Mouse (Mus musculus): ENCODE measurements around the gene Grap. TPM values are rescaled to one million over a fixed set of nuclear protein-coding genes. Genes with fewer than 3 reads are reported as not detected.
A peak's percentile ranks its signal among the peaks of the same experiment; 100 is the strongest.
"Not testable (repeated sequence)": the region's sequence is repeated elsewhere in the genome, so short reads cannot be mapped to it uniquely, and the experiment has no call there.

The Grap gene
- polyA plus RNA-seq, 1 experiment from 2014 or later = 14.5 TPM

DNA sequence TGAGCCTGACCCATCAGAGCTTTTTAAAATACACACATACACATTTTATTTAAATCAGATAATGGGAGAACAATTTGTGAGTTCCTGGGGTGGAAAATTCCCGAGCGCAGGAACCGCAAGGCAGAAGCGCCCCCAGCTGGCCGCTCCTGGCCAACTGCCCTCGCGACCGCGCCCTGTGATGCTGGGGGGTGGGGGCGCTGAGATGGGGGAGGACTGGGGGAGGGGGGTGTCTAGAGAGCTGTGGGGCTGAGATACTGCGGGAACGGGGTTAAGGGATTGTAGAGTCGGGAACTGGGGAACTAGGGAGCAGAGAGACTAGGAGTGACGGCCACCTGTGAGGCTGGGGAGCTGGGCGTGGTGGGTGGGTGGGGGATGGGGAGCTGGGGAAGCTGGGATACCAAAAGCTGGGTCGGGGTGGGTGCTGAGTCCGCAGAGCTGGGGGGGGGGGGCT lies 33.2 kb upstream of the Grap start:
- H3K36me3 ChIP-seq = no peaks in the 10 kb centered on the region
- H3K9me3 ChIP-seq = no peaks in the 10 kb centered on the region
- H3K27me3 ChIP-seq = no peaks in the 10 kb centered on the region
- H3K4me2 ChIP-seq = peak overlapping the region; percentile 64
- 2% methylated on average over 17 of the region's 17 CpGs for WGBS
- peaks cover 35% of the 10 kb centered on the region for H3K4me1 ChIP-seq
- peak overlapping the region; percentile 79 for H3K27ac ChIP-seq
- peak; percentile 60; the same call in 1 of the 2 replicates for ATAC-seq (ENCODE audit: insufficient number of reproducible peaks, low FRiP score, low TSS enrichment, low read depth)
- peak overlapping the region; percentile 48; the same call in 1 of the 2 replicates for H3K9ac ChIP-seq
- H3K4me3 ChIP-seq = peak overlapping the region; percentile 40

DNA sequence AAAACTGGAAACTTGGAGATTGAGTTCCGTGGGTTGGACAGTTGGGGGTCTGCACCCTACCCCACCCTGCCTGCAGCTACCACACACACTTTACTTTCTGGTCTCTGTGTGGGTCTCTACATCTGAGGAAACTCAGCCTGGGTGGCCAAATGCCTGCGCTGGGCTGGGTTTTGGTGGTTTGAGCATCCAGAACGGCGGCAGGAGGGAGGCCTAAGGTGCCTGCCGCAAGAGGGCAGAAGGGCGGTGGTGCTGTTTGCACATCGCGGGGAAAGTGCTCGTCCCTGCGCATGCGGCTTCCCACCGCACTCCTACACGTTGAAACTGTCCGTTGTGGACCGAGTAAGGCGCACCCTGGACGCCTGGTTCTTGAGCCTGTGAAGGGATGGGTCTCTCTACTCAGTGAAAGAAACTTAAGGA lies 32.8 kb upstream of the Grap start:
- Histone ChIP-seq H3K27ac (peak overlapping the region; percentile 79), H3K4me1 (peaks cover 35% of the 10 kb centered on the region), H3K27me3 (no peaks in the 10 kb centered on the region), H3K36me3 (no peaks in the 10 kb centered on the region), H3K4me2 (peak overlapping the region; percentile 64), H3K4me3 (peak overlapping the region; percentile 40), H3K9me3 (no peaks in the 10 kb centered on the region), H3K9ac (peak overlapping the region; percentile 48)
- WGBS = 0% methylated on average over 17 of the region's 17 CpGs
- peak; percentile 56 for ATAC-seq (ENCODE audit: insufficient number of reproducible peaks, low FRiP score, low TSS enrichment, low read depth)

DNA sequence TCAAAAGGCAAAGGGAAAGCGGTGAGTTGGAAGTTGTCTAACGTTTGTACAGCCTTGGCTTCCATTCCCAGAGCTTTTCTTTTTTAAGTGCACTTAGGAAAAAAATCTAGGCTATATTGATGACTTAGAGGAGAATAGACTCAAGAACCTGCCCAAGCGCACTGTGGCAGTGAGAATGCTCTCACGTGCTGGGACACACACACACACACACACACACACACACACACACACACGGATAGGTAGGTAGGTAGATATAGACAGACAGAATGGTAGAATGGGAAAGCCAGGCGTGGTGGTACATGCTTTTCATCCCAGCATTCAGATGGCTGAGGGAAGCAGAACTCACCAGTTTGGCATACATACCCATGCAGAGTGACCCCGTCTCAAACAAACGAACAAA lies 32.3 kb upstream of the Grap start:
- H3K27ac ChIP-seq = peak overlapping the region; percentile 79; the same call in 1 of the 2 replicates
- no peaks in the 10 kb centered on the region for H3K36me3 ChIP-seq
- H3K4me1 ChIP-seq = peaks cover 32% of the 10 kb centered on the region
- peak overlapping the region; percentile 48; the same call in 1 of the 2 replicates for H3K9ac ChIP-seq
- no peaks in the 10 kb centered on the region for H3K27me3 ChIP-seq
- peak overlapping the region; percentile 64 for H3K4me2 ChIP-seq
- H3K4me3 ChIP-seq = peak overlapping the region; percentile 40
- no peaks in the 10 kb centered on the region for H3K9me3 ChIP-seq
- ATAC-seq (ENCODE audit: insufficient number of reproducible peaks, low FRiP score, low TSS enrichment, low read depth) = no peak
- WGBS = 57% methylated on average over 8 of the region's 8 CpGs

DNA sequence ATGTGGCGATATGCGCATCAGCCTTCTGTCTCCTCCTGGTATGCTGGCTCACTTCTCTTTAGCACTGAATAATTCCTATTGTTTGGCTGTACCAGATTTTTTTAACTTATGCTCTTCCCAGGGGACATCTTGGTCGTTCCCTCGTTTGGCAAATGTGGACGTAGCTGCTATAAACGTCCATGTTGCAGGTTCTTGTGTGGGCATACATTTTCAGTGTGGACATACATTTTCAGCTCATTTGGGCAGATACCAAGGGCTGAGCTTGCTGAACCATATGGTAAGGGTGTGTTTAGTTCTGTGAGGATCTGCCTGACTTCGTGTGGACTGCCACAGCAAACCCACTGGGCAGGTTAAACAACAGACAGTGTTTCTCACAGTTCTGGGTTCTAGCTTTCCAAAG lies 27.9 kb upstream of the Grap start:
- H3K4me3 ChIP-seq = no peak overlapping the region
- ATAC-seq (ENCODE audit: insufficient number of reproducible peaks, low FRiP score, low TSS enrichment, low read depth) = no peak
- 69% methylated on average over 7 of the region's 7 CpGs for whole genome bisulfite sequencing
- no peaks in the 10 kb centered on the region for H3K36me3 ChIP-seq
- no peak overlapping the region for H3K9ac ChIP-seq
- H3K4me1 ChIP-seq = peaks cover 4% of the 10 kb centered on the region
- H3K27me3 ChIP-seq = no peaks in the 10 kb centered on the region
- H3K9me3 ChIP-seq = no peaks in the 10 kb centered on the region
- H3K4me2 ChIP-seq = no peak overlapping the region
- no peak overlapping the region for H3K27ac ChIP-seq

DNA sequence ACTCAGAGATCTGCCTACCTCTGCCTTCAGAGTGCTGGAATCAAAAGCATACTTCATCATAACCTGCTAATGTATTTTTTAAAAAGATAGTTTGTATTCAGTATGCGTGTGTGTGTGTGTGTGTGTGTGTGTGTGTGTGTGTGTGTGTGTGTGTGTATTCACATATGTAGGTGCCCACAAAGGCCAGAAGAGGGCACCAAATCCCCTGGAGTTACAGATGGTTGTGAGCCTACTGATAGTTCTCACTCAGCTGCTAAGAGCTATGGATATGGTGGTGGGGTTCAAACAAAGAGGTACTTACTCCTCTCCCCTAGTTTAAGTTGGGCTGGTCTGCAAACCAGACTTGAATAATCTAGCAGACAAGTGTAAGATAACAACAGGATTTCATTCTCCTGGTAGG lies 26.6 kb upstream of the Grap start:
- Histone ChIP-seq H3K4me2 (no peak overlapping the region), H3K9me3 (no peaks in the 10 kb centered on the region), H3K27me3 (no peaks in the 10 kb centered on the region), H3K4me1 (no peaks in the 10 kb centered on the region), H3K36me3 (no peaks in the 10 kb centered on the region), H3K9ac (no peak overlapping the region), H3K4me3 (no peak overlapping the region), H3K27ac (no peak overlapping the region)
- 100% methylated on average over 1 of the region's 1 CpGs for WGBS
- ATAC-seq (ENCODE audit: insufficient number of reproducible peaks, low FRiP score, low TSS enrichment, low read depth) = no peak

DNA sequence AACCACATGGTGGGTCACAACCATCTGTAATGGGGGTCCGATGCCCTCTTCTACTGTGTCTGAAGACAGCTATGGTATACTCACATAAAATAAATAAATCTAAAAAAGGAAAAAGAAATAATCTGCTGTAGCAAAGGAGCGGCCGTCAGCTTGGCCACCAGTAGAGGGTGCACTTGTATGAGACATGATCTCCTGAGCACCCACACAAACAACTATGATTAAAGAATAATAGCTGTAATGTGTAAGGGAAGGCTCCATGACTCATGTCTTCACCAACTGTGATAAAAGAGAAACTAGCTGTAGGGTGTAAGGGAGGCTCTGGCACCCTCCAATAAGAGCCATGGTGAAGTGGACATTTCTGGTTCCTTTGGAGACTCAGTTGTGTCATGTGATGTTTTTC lies 23.4 kb upstream of the Grap start:
- Histone ChIP-seq H3K9ac (no peak overlapping the region), H3K27me3 (no peaks in the 10 kb centered on the region), H3K4me3 (no peak overlapping the region), H3K36me3 (no peaks in the 10 kb centered on the region), H3K9me3 (no peaks in the 10 kb centered on the region), H3K4me2 (no peak overlapping the region), H3K4me1 (no peaks in the 10 kb centered on the region), H3K27ac (no peak overlapping the region)
- 51% methylated on average over 3 of the region's 3 CpGs for WGBS
- ATAC-seq (ENCODE audit: insufficient number of reproducible peaks, low FRiP score, low TSS enrichment, low read depth) = no peak

DNA sequence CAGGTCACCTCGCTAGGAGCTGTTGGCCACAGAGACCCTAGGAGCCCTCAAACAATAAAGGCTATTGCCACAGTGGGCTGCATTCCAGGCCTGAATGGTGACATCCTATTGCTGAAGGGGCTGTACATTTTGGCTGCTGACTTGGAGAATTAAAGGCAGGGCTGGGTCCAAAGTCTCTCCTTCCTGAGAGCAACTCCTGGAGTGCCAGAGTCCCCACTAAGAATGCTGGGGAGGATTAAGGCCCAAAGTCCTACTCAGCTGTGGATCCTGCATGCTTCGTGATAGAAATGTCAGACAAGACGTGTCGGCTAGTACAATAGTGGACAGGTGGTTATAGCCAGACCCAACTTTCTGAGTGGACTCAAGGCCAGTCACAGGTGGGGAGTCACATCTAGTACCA lies 16.8 kb upstream of the Grap start:
- not testable (repeated sequence) for H3K36me3 ChIP-seq; H3K9ac ChIP-seq; H3K9me3 ChIP-seq; H3K27ac ChIP-seq; H3K27me3 ChIP-seq; H3K4me1 ChIP-seq; H3K4me3 ChIP-seq; H3K4me2 ChIP-seq; ATAC-seq (ENCODE audit: insufficient number of reproducible peaks, low FRiP score, low TSS enrichment, low read depth)
- 93% methylated on average over 3 of the region's 4 CpGs for WGBS

DNA sequence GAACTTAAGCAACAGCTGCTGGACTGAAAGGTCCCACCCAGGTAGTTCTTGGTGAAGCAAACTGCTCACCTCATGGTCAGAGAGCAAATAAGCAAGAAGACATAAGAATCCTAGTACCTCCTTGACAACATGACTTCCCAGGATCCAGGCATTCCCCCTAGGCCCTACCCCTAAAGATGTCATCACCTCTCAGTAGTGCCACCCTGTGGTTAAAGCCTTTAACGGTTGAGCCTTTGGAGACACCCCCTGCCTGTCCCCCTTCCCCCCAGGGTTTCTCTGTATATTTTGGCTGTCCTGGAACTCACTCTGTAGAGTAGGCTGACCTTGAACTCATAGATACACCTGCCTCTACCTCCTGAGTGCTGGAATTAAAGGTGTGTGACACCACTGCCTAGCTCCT lies 15.7 kb upstream of the Grap start:
- H3K36me3 ChIP-seq = no peaks in the 10 kb centered on the region
- H3K4me3 ChIP-seq = no peak overlapping the region
- no peak overlapping the region for H3K9ac ChIP-seq
- H3K27me3 ChIP-seq = no peaks in the 10 kb centered on the region
- H3K9me3 ChIP-seq = no peaks in the 10 kb centered on the region
- no peaks in the 10 kb centered on the region for H3K4me1 ChIP-seq
- H3K27ac ChIP-seq = no peak overlapping the region
- no peak overlapping the region for H3K4me2 ChIP-seq
- WGBS = 52% methylated on average over 1 of the region's 1 CpGs
- no peak for ATAC-seq (ENCODE audit: insufficient number of reproducible peaks, low FRiP score, low TSS enrichment, low read depth)

DNA sequence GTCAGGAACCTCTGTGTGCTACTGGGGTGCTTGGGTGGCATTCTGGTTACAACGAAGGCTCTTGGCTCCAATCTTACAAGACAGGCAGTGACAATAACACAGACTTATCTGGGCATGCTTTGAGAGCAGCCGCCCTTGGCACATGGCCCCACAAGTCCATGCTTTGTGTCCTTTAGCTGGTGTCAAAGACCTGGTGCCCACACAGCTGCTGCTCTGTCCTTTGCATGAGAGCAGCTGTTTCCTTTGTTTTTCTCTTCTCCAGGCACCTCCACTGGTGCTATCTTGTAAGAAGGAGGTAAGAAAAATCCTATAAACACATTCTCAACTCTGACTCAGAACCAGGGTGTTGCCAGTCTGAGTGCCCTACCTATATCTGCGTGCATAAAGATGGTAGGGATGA lies 15.2 kb upstream of the Grap start:
- Histone ChIP-seq H3K4me3 (no peak overlapping the region), H3K27me3 (no peaks in the 10 kb centered on the region), H3K27ac (no peak overlapping the region), H3K36me3 (no peaks in the 10 kb centered on the region), H3K9ac (no peak overlapping the region), H3K9me3 (no peaks in the 10 kb centered on the region), H3K4me1 (no peaks in the 10 kb centered on the region), H3K4me2 (no peak overlapping the region)
- WGBS = 86% methylated on average over 3 of the region's 3 CpGs
- ATAC-seq (ENCODE audit: insufficient number of reproducible peaks, low FRiP score, low TSS enrichment, low read depth) = no peak

DNA sequence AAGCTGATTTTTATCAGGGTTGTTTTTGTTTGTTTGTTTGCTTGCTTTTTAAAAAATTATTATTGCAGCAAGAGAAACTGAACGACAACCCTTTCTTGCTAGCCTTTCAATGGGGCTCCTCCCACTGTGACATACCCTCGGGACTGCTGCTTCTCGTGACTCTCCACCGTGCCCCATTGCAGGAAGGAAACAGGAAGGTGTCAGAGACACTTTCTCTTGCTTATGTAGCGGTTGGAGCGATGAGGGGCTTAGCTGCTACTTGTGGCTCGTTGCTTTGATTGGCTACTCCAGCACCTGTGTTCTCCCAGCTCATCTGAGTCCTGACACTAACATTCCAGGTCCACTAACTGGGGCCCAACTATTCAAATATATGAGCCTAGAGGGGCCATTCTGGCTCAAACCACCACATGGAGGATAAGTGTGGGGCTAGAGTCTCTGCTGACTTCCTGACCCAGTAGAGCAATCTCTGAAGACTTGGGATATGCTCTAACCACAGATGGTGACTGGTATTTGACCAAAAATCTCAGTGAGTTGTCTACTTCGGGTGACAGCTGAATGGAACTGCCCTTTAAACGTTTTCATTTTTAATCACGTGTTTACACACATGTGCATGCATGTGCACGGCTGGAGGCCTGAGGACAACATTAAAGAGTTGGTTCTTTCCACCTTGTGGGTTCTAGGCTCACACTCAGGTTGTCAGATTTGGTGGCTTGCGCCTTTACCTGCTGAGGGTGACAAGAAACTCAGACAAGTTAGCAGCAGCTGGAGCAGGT lies 14.1 kb upstream of the Grap start:
- whole genome bisulfite sequencing = 63% methylated on average over 12 of the region's 12 CpGs
- no peak overlapping the region for H3K9ac ChIP-seq
- no peak overlapping the region for H3K27ac ChIP-seq

DNA sequence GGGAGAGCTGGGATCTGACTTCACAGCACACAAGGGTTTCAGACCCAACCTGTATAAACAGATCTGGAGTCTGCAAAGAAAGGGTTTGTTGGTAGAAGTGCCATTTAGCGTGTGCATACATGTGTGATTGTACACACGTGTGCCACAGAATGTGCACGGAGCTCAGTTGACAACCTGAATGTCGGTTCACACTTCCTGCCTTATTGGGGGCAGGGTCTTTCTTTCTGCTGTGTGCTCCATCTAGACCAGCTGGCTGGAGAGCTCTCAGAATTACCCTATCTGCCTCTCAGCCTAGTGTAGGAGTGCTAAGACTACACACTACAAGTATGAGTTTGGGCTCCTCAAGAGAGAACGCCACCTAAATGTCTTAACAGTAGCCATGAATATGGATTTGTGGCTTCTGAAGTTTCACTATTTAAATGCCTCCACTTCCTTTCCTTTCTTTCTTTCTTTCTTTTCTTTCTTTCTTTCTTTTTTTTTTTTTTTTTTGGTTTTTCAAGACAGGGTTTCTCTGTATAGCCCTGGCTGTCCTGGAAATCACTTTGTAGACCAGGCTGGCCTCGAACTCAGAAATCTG lies 13.4 kb upstream of the Grap start:
- no peak overlapping the region for H3K4me3 ChIP-seq
- ATAC-seq (ENCODE audit: insufficient number of reproducible peaks, low FRiP score, low TSS enrichment, low read depth) = no peak
- H3K9me3 ChIP-seq = no peaks in the 10 kb centered on the region
- 89% methylated on average over 6 of the region's 6 CpGs for WGBS
- H3K4me1 ChIP-seq = peaks cover 9% of the 10 kb centered on the region; the same call in 1 of the 2 replicates
- H3K4me2 ChIP-seq = no peak overlapping the region
- H3K36me3 ChIP-seq = no peaks in the 10 kb centered on the region
- H3K27ac ChIP-seq = no peak overlapping the region
- no peak overlapping the region for H3K9ac ChIP-seq
- H3K27me3 ChIP-seq = no peaks in the 10 kb centered on the region

More for the DNA sequence above, 14.1 kb upstream of the Grap start:
- H3K36me3 ChIP-seq = no peaks in the 10 kb centered on the region
- no peak overlapping the region for H3K4me3 ChIP-seq
- no peaks in the 10 kb centered on the region for H3K9me3 ChIP-seq
- no peak overlapping the region for H3K4me2 ChIP-seq
- 0 out of 2 replicates have a peak, but pooled peaks cover 4% of the 10 kb centered on the region for H3K4me1 ChIP-seq
- H3K27me3 ChIP-seq = no peaks in the 10 kb centered on the region
- ATAC-seq (ENCODE audit: insufficient number of reproducible peaks, low FRiP score, low TSS enrichment, low read depth) = no peak

DNA sequence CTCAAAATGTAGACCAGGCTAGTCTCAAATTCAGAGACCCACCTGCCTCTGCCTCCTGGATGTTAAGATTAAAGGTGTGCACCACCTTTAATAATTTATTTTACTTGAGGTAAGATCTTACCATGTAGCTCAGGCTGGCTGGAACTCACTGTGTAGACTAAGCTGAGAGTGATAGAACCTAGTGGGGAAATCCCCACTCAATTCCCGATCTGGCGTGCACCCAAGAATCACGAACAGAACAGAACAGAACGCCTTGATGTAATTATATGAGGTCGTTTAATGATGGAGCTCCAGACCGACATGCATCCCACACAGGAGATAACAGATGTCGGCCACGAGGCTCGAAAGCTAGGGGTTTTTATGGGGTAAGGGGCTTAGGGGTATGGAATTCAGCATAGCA lies 12.5 kb upstream of the Grap start:
- ATAC-seq (ENCODE audit: insufficient number of reproducible peaks, low FRiP score, low TSS enrichment, low read depth); H3K4me3 ChIP-seq; H3K9me3 ChIP-seq; H3K27me3 ChIP-seq; H3K9ac ChIP-seq; H3K36me3 ChIP-seq; H3K4me2 ChIP-seq; H3K27ac ChIP-seq: not testable (repeated sequence)
- H3K4me1 ChIP-seq = peaks cover 13% of the 10 kb centered on the region
- WGBS = 31% methylated on average over 9 of the region's 9 CpGs

Measured in limb, embryonic 15.5 days (tissue).